Mouse (Mus musculus) spleen, adult 2 months (tissue): ENCODE results near the gene 1700003E16Rik.

Experiments
- CTCF ChIP-seq: fragments of 200-500 bp; IDR thresholded peaks from 2 replicates; pipeline ENCODE4 v1.5.1; 2011; ENCODE audit warnings: mild to moderate bottlenecking, inconsistent platforms; ENCODE audit not compliant: insufficient read depth, insufficient read length, insufficient replicate concordance; ENCODE audit errors: extremely low read depth
- POLR2A ChIP-seq: fragments of 200-500 bp; IDR thresholded peaks from 2 replicates; pipeline ENCODE4 v1.6.1; 2011; ENCODE audit warnings: low read depth, low read length, inconsistent platforms

DNA sequence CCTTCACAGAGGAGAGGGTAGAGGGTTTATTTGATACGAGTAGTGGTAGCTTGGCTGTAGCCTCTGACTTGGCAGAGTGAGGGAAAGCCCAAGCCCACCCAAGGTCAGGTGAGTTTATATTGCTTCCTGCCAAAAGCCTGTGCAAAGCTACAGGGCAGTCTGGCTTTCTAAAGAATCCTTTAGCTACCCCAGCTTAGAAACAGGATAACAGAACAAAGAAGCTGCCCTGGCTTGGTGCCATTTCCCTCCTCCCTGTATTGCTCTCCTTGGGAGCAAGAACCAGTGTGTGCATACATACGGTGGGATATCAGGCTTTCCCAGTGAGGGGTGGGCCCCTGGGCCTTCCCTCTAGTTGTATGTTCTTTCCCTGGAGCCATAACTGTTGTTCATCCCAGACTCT is 54.3 kb downstream of the 1700003E16Rik start:
- TF ChIP-seq CTCF (no peak), POLR2A (no peak)
